Comparison of ENCODE assay signal across 9 mouse cellular contexts in the genomic region with DNA sequence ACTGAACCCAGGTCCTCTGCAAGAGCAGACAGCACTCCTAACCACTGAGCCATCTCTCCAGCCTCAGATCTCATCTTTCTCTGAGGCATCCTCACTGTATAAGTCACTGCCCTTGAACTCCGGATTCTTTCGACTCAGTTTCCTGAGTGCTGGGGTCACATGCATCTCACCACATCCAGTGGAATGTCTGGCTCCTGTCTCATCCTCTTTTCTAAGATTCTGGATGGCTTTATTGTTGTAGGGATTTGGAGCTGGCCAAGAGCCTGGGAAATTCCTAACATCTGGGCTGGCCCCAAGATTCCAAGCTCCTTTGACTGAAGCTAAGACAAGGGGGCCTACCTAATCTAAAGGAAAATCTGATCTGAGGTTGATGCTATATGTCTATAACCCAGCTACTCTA. TPM values are rescaled to one million over a fixed set of nuclear protein-coding genes. Genes with fewer than 3 reads are reported as not detected.
DNase-seq lines count a peak whose midpoint lies in the region; ATAC-seq and TF ChIP-seq lines count a peak whose summit lies in the region.
"Had no signal": no experiment of that assay in that cellular context is flagged by ENCODE, and none has a peak within 500 bp of the region (broad histone marks: within the 10 kb centered on the region; RNA-seq: fewer than 3 reads in every experiment).

No protein-coding gene starts in this region.

- no peaks in the 10 kb centered on the region for H3K79me2 ChIP-seq in myocyte (ENCODE audit: control insufficient read depth, insufficient read depth)

- no peak overlapping the region for H3ac ChIP-seq in myocyte (ENCODE audit: control insufficient read depth, insufficient read length)

- TF ChIP-seq CTCF in kidney, adult 2 months (conservative IDR thresholded peaks at IDR 0.05; ENCODE audit: insufficient read depth, insufficient read length, low read depth, low read length): no peak
- no peak for TF ChIP-seq CTCF in hindbrain, postnatal 0 days (IDR thresholded peaks at IDR 0.05; ENCODE audit: low read depth)

- no peak overlapping the region for H3K4me3 ChIP-seq in kidney, adult 2 months (ENCODE audit: insufficient read depth, low read depth, low read length)
- no peak overlapping the region for H3K4me3 ChIP-seq in kidney, embryonic 14.5 days (ENCODE audit: low read length)
- no peak overlapping the region for H3K4me3 ChIP-seq in intestine, embryonic 15.5 days (replicated peaks)
- no peak overlapping the region for H3K4me3 ChIP-seq in myocyte
- no peak overlapping the region for H3K4me3 ChIP-seq in hindbrain, postnatal 0 days (ENCODE audit: low read length)

- no peak overlapping the region for H3K27ac ChIP-seq in kidney, adult 2 months (ENCODE audit: insufficient read depth, low read depth, low read length)
- H3K27ac ChIP-seq in kidney, embryonic 14.5 days (ENCODE audit: low read depth, low read length): no peak overlapping the region; the same call in 1 of the 2 replicates
- H3K27ac ChIP-seq in intestine, embryonic 15.5 days: 0 out of 2 replicates have a peak overlapping the region, but pooled peaks have one; percentile 75
- no peak overlapping the region for H3K27ac ChIP-seq in hindbrain, postnatal 0 days

- no peaks in the 10 kb centered on the region for H3K4me1 ChIP-seq in kidney, adult 2 months (ENCODE audit: control insufficient read depth, insufficient read depth, low read length)
- no peaks in the 10 kb centered on the region for H3K4me1 ChIP-seq in kidney, embryonic 14.5 days (ENCODE audit: control insufficient read depth, insufficient read depth, low read length)
- H3K4me1 ChIP-seq in intestine, embryonic 15.5 days (replicated peaks): peaks cover 13% of the 10 kb centered on the region; the same call in 1 of the 2 replicates
- no peaks in the 10 kb centered on the region for H3K4me1 ChIP-seq in hindbrain, postnatal 0 days (ENCODE audit: insufficient read depth, low read length)

- ATAC-seq in kidney, embryonic 14.5 days (ENCODE audit: low FRiP score, low TSS enrichment): no peak
- 0 out of 2 replicates have a peak, but pooled peaks have one; percentile 14 for ATAC-seq in intestine, embryonic 15.5 days
- no peak for ATAC-seq in megakaryocyte-erythroid progenitor cell, adult 5-6 weeks (replicated peaks; ENCODE audit: low FRiP score, low TSS enrichment, poor library complexity, severe bottlenecking)
- no peak for ATAC-seq in megakaryocyte, adult 5-6 weeks (ENCODE audit: poor library complexity, severe bottlenecking)
- ATAC-seq in hindbrain, postnatal 0 days: no peak

- H3K9ac ChIP-seq in kidney, embryonic 14.5 days (ENCODE audit: low read depth, low read length): no peak overlapping the region
- no peak overlapping the region for H3K9ac ChIP-seq in intestine, embryonic 15.5 days
- H3K9ac ChIP-seq in hindbrain, postnatal 0 days (replicated peaks; ENCODE audit: low read length): no peak overlapping the region

- H3K27me3 ChIP-seq in kidney, adult 2 months (replicated peaks; ENCODE audit: control insufficient read depth, insufficient read depth, low read length): no peaks in the 10 kb centered on the region
- no peaks in the 10 kb centered on the region for H3K27me3 ChIP-seq in kidney, embryonic 14.5 days (ENCODE audit: control insufficient read depth, insufficient read depth, low read length)
- H3K27me3 ChIP-seq in intestine, embryonic 15.5 days (replicated peaks): no peaks in the 10 kb centered on the region
- H3K27me3 ChIP-seq in myocyte (ENCODE audit: control insufficient read depth, insufficient read depth, insufficient read length): no peaks in the 10 kb centered on the region
- H3K27me3 ChIP-seq in hindbrain, postnatal 0 days (ENCODE audit: insufficient read depth, low read length): no peaks in the 10 kb centered on the region

- H3K4me2 ChIP-seq in kidney, embryonic 14.5 days (replicated peaks; ENCODE audit: low read depth, low read length): no peak overlapping the region
- H3K4me2 ChIP-seq in intestine, embryonic 15.5 days (replicated peaks): no peak overlapping the region
- H3K4me2 ChIP-seq in myocyte (ENCODE audit: low read depth): peak overlapping the region; percentile 31
- no peak overlapping the region for H3K4me2 ChIP-seq in hindbrain, postnatal 0 days (ENCODE audit: low read depth, low read length)

- DNase-seq in kidney, adult 2 months: peak; percentile 69
- DNase-seq in fibroblast of lung, adult 2 months (ENCODE audit: low read depth): peak; percentile 76
- DNase-seq in hindbrain, postnatal 0 days (ENCODE audit: low spot score): no peak
- DNase-seq: cerebellum, adult 11 months had no signal

- no peaks in the 10 kb centered on the region for H3K9me3 ChIP-seq in kidney, embryonic 14.5 days (ENCODE audit: control insufficient read depth, low read length)
- H3K9me3 ChIP-seq in intestine, embryonic 15.5 days: no peaks in the 10 kb centered on the region
- H3K9me3 ChIP-seq in hindbrain, postnatal 0 days (ENCODE audit: low read length): 0 out of 2 replicates have a peak, but pooled peaks cover 1% of the 10 kb centered on the region

- no peak for TF ChIP-seq POLR2A in kidney, adult 2 months (IDR thresholded peaks at IDR 0.05; ENCODE audit: low read depth, low read length)
- TF ChIP-seq POLR2A in myocyte (IDR thresholded peaks at IDR 0.05; ENCODE audit: insufficient read length, low read depth): no peak

- no peaks in the 10 kb centered on the region for H3K36me3 ChIP-seq in kidney, adult 2 months (ENCODE audit: control insufficient read depth, insufficient read depth, low read length)
- H3K36me3 ChIP-seq in kidney, embryonic 14.5 days (ENCODE audit: control insufficient read depth, insufficient read depth, low read length): no peaks in the 10 kb centered on the region
- H3K36me3 ChIP-seq in intestine, embryonic 15.5 days: no peaks in the 10 kb centered on the region
- H3K36me3 ChIP-seq in myocyte (ENCODE audit: control insufficient read depth, insufficient read depth): no peaks in the 10 kb centered on the region
- H3K36me3 ChIP-seq in hindbrain, postnatal 0 days (ENCODE audit: insufficient read depth, low read length): no peaks in the 10 kb centered on the region

- WGBS in kidney, adult 2 months: 71% methylated on average over 2 of the region's 2 CpGs
- WGBS in kidney, embryonic 14.5 days: 87% methylated on average over 2 of the region's 2 CpGs
- WGBS in intestine, embryonic 15.5 days: 68% methylated on average over 2 of the region's 2 CpGs
- WGBS in hindbrain, postnatal 0 days: 77% methylated on average over 2 of the region's 2 CpGs

TF ChIP-seq in myocyte, 11 proteins besides CTCF, POLR2A, EP300 and RAD21:
- TF ChIP-seq MAX (IDR thresholded peaks at IDR 0.05; ENCODE audit: low read depth) (no peak), USF1 (IDR thresholded peaks at IDR 0.05; ENCODE audit: low read depth) (peak; percentile 68)

RNA-seq across cellular contexts. Expression of a gene that starts 5.8 kb away (rescaled TPM):
- polyA plus RNA-seq in kidney, adult 2 months (2012; rRNA removed): 24.6 and 27.0 TPM in 2 replicates
- polyA plus RNA-seq in kidney, embryonic 14.5 days (2014; fragmentation: Nextera tagmentation; extraction: Ambion mirVana): 45.5 and 45.7 TPM in 2 replicates
- polyA plus RNA-seq in intestine, embryonic 15.5 days (2015; fragmentation: Nextera tagmentation; extraction: Ambion mirVana): 23.8 and 28.7 TPM in 2 replicates
- polyA plus RNA-seq in myocyte (2012; fragmentation: generic; extraction: Trizol): 14.5 TPM
- total RNA-seq in megakaryocyte-erythroid progenitor cell, adult 5-6 weeks (2014; fragmentation: Nextera tagmentation): 18.1 and 31.2 TPM in 2 replicates
- total RNA-seq in megakaryocyte-erythroid progenitor cell, adult 5-6 weeks (2017): 16.2 and 20.3 TPM in 2 replicates
- 18.6 and 23.2 TPM in 2 replicates for total RNA-seq in megakaryocyte, adult 5-6 weeks (2015)
- 19.4 and 23.7 TPM in 2 replicates for total RNA-seq in megakaryocyte, adult 5-6 weeks (2017)
- total RNA-seq in hindbrain, postnatal 0 days (2014; rRNA removed): 61.0 and 65.5 TPM in 2 replicates
- polyA plus RNA-seq in hindbrain, postnatal 0 days (2015; fragmentation: Nextera tagmentation; extraction: Ambion mirVana): 23.2 and 31.5 TPM in 2 replicates
